Mouse (Mus musculus) stomach, postnatal 0 days (tissue): ENCODE results near the gene Pitpnm1.

Experiments used
- CTCF ChIP-seq: IDR thresholded peaks from 2 replicates; pipeline ENCODE4 v1.5.1; 2016; ENCODE audit warnings: antibody characterized with exemption, low read depth, mild to moderate bottlenecking, moderate library complexity
- EP300 ChIP-seq: optimal IDR thresholded peaks from 2 replicates; pipeline ENCODE3; 2016; ENCODE audit warnings: antibody characterized with exemption

DNA sequence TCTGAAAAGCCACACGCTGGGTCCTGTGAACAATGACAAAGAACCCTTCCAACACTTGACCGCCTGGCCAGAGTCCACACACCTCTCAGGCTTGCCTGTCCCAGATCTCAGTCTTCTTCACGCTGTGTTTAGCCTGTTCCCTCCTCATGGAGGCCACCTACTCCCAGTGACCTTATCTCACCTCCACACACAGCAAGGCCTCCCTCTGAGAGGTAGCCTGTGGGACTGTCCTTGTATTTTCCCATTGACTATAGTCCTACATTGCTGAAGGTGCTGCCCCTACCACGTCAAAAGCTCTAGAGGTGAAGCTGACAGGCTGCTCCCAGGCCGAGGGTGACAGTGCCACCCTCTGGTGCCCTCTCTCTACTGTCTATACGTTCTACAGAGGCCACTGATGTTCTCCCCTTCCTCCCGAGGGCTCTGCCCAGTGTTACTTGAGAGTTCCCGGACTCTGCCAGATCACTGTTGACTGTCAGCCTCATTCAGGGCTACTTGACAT lies 19.2 kb upstream of the Pitpnm1 start:
- TF ChIP-seq CTCF: peak; percentile 49
- TF ChIP-seq EP300: no peak
